Mouse (Mus musculus): ENCODE measurements around the gene Ptprcap. TPM values are rescaled to one million over a fixed set of nuclear protein-coding genes. Genes with fewer than 3 reads are reported as not detected.
A peak's percentile ranks its signal among the peaks of the same experiment; 100 is the strongest.

Ptprcap gene
- polyA plus RNA-seq, 1 experiment from 2014 or later: 17.9 TPM

DNA sequence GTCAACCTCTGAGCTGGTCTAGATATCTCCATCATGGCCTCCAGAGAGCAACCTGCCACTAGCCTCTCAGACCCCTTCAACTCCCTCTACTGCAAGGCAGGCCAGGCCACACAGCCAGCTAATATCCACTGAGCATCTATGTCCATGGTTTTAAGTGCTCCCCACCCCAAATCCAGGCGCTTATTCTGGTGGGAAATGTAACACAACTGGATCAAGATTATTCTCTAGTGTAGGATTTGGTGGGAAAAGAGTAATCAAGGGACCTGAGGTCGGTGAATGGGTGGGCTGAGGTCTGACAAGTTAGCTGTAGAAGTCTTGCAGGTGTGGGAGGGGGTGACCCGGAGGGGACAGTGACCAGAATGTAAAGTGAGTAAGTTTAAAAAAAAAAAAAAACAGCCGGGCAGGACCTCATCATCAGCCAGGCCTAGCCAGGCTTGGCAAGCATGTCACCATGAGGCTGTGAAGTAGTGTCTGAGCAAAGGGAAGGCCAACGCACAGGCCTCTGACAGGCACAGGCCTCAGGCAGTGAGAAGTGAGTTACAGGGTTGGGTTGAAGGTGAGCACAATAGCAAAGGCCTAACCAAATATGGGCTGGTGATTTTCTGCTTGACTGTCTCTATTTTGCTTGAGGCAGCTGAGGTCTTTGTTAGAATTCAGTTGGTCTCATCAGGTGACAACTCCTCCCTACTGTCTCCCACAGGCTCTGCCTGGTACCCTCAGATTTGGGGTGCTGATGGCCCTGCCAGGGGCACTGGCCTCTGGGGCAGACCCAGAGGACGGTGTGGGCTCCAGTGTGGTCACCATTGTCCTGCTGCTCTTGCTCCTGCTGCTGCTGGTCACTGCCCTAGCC, 2.0 kb downstream of the Ptprcap start:
- H3K4me1 ChIP-seq (ENCODE audit: control insufficient read depth, low read depth, low read length): peaks cover 9% of the 10 kb centered on the region
- H3K27me3 ChIP-seq (ENCODE audit: control insufficient read depth, insufficient read depth, low read depth, low read length): no peaks in the 10 kb centered on the region
- H3K4me2 ChIP-seq (ENCODE audit: low read depth, low read length): 0 out of 2 replicates have a peak overlapping the region, but pooled peaks have one; percentile 10
- no peaks in the 10 kb centered on the region for H3K9me3 ChIP-seq (replicated peaks; ENCODE audit: control insufficient read depth, low read length)
- ATAC-seq (ENCODE audit: low read depth): no peak
- 39% methylated on average over 6 of the region's 6 CpGs for WGBS (ENCODE audit: insufficient replicate concordance)
- peak overlapping the region; percentile 33; the same call in 1 of the 2 replicates for H3K9ac ChIP-seq (ENCODE audit: low read depth, low read length)
- H3K4me3 ChIP-seq (ENCODE audit: low read depth, low read length): peak overlapping the region; percentile 3
- peak overlapping the region; percentile 31 for H3K27ac ChIP-seq (ENCODE audit: low read length)
- H3K36me3 ChIP-seq (ENCODE audit: control insufficient read depth, insufficient read depth): peaks cover 7% of the 10 kb centered on the region

- Histone ChIP-seq H3K9ac (ENCODE audit: low read depth, low read length) (no peak overlapping the region), H3K4me1 (ENCODE audit: control insufficient read depth, low read depth, low read length) (peaks cover 9% of the 10 kb centered on the region), H3K36me3 (ENCODE audit: control insufficient read depth, insufficient read depth) (peaks cover 10% of the 10 kb centered on the region), H3K9me3 (replicated peaks; ENCODE audit: control insufficient read depth, low read length) (no peaks in the 10 kb centered on the region), H3K27ac (ENCODE audit: low read length) (no peak overlapping the region), H3K4me2 (ENCODE audit: low read depth, low read length) (no peak overlapping the region), H3K4me3 (ENCODE audit: low read depth, low read length) (no peak overlapping the region), H3K27me3 (ENCODE audit: control insufficient read depth, insufficient read depth, low read depth, low read length) (no peaks in the 10 kb centered on the region)
- WGBS (ENCODE audit: insufficient replicate concordance): 64% methylated on average over 20 of the region's 20 CpGs
- no peak for ATAC-seq (ENCODE audit: low read depth)
Observed at GRCm38 (mm10) chr19:4156073-4156579, 2.7 kb downstream of the Ptprcap start.

DNA sequence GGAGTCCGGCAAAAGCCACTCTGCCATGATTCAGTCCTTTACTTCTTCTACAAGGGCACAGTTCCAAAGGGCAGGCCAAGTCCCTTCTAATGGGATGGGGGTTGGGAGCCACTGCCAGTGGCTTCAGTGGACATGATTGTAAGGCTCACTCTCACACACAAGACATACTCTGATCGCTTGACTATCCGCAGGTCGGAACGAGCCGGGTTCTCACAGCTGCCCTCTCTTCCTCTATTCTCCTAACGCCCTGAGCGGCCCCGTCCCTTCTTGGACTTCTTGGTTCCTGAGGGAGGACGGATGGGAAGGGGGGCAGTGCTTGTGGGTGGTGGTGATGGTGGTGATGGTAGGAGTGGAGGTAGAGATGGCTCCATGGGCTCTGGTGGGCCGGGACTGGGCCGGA, 3.4 kb downstream of the Ptprcap start:
- H3K4me3 ChIP-seq (ENCODE audit: low read depth, low read length): no peak overlapping the region
- WGBS (ENCODE audit: insufficient replicate concordance): 82% methylated on average over 12 of the region's 12 CpGs

DNA sequence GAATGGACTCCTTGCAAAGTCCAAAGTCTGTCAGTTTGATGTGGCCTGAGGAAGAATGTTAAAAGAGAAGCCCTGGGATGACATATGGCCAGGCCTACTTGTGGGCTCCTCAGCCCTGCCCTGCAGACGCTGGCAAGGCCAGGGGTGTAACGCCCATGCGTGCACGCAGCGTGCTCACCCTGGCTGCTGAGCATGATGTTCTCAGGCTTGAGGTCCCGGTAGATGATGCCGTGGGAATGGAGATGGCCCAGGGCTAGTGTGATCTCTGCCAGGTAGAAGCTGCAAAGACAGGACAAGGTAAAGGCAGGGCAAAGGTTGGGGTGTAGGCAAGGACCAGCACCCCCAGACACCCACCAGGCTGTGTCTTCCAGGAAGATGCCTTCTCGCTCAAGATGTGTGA, 5.6 kb downstream of the Ptprcap start:
- Histone ChIP-seq H3K4me2 (ENCODE audit: low read depth, low read length) (no peak overlapping the region), H3K4me1 (ENCODE audit: control insufficient read depth, low read depth, low read length) (peaks cover 27% of the 10 kb centered on the region), H3K36me3 (ENCODE audit: control insufficient read depth, insufficient read depth) (peaks cover 10% of the 10 kb centered on the region), H3K27me3 (ENCODE audit: control insufficient read depth, insufficient read depth, low read depth, low read length) (no peaks in the 10 kb centered on the region), H3K9ac (ENCODE audit: low read depth, low read length) (no peak overlapping the region), H3K4me3 (ENCODE audit: low read depth, low read length) (no peak overlapping the region), H3K9me3 (replicated peaks; ENCODE audit: control insufficient read depth, low read length) (no peaks in the 10 kb centered on the region), H3K27ac (ENCODE audit: low read length) (no peak overlapping the region)
- ATAC-seq (ENCODE audit: low read depth): no peak
- 87% methylated on average over 8 of the region's 8 CpGs for WGBS (ENCODE audit: insufficient replicate concordance)

More for the DNA sequence above, 3.4 kb downstream of the Ptprcap start:
- Histone ChIP-seq H3K9ac (ENCODE audit: low read depth, low read length) (no peak overlapping the region), H3K4me2 (ENCODE audit: low read depth, low read length) (no peak overlapping the region), H3K27me3 (ENCODE audit: control insufficient read depth, insufficient read depth, low read depth, low read length) (no peaks in the 10 kb centered on the region), H3K36me3 (ENCODE audit: control insufficient read depth, insufficient read depth) (peaks cover 10% of the 10 kb centered on the region), H3K9me3 (replicated peaks; ENCODE audit: control insufficient read depth, low read length) (no peaks in the 10 kb centered on the region), H3K27ac (ENCODE audit: low read length) (no peak overlapping the region), H3K4me1 (ENCODE audit: control insufficient read depth, low read depth, low read length) (peaks cover 10% of the 10 kb centered on the region)
- no peak for ATAC-seq (ENCODE audit: low read depth)

DNA sequence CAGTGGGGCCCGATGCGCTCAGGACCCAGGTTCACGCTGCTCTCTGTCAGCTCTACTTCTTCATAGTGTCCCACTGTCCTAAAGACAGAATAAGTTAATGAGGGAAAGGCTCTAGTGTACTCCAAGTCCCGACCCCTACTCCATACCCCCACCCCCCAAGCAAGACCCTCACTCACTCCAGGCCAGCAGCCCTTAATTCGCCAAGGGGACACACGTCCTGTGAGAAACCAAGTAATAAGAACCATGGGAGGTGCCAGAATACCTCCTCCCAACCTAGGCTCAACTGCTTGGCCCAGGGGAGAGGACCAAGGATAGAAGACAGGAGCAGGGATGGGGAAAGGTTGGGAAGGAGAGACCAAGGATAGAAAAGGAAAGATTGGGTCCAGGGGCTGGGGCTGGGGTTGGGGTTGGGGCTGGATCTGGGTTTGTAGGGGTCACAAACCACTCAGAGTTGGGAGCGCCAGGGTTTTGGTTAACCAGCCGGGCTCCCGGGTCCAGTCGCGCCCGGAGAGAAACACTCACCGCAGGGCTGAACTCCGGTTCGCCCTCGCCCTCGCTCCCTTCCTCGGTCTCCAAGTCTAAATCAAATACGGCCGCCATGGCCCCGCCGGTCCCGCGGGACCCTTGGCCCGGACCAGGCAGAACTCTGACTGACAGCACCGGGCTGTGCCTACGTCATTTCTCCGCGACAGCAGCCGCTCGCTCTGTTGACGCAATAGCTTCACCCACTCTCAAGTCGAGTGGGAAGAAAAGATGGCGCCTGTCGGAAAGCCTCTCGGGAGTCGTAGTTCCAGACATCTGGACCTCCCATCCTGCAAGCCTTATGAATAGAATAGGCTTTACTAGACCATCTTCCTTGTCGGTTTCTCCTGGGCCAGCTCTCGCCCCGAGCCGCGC, 9.5 kb downstream of the Ptprcap start, which contains the start of gene Rps6kb2:
Gene Rps6kb2 (minus strand): TSS at position 709 of the 897 bp plus-strand sequence.
- Histone ChIP-seq H3K4me2 (ENCODE audit: low read depth, low read length) (peak within 1 kb of the TSS; percentile 66), H3K4me3 (ENCODE audit: low read depth, low read length) (peak within 1 kb of the TSS; percentile 77), H3K9me3 (replicated peaks; ENCODE audit: control insufficient read depth, low read length) (no peaks in the 10 kb centered on the region), H3K36me3 (ENCODE audit: control insufficient read depth, insufficient read depth) (peaks cover 9% of the 10 kb centered on the region), H3K27me3 (ENCODE audit: control insufficient read depth, insufficient read depth, low read depth, low read length) (no peaks in the 10 kb centered on the region), H3K27ac (ENCODE audit: low read length) (peak within 1 kb of the TSS; percentile 47), H3K9ac (ENCODE audit: low read depth, low read length) (peak within 1 kb of the TSS; percentile 79), H3K4me1 (ENCODE audit: control insufficient read depth, low read depth, low read length) (peaks cover 32% of the 10 kb centered on the region)
- ATAC-seq (ENCODE audit: low read depth): peak; percentile 84
- whole genome bisulfite sequencing (ENCODE audit: insufficient replicate concordance): 7% methylated on average over 42 of the region's 42 CpGs

- Histone ChIP-seq H3K9me3 (replicated peaks; ENCODE audit: control insufficient read depth, low read length) (no peaks in the 10 kb centered on the region), H3K9ac (ENCODE audit: low read depth, low read length) (peak overlapping the region; percentile 79), H3K4me3 (ENCODE audit: low read depth, low read length) (peak overlapping the region; percentile 77), H3K27ac (ENCODE audit: low read length) (peak overlapping the region; percentile 29), H3K4me1 (ENCODE audit: control insufficient read depth, low read depth, low read length) (peaks cover 32% of the 10 kb centered on the region), H3K4me2 (ENCODE audit: low read depth, low read length) (peak overlapping the region; percentile 66), H3K27me3 (ENCODE audit: control insufficient read depth, insufficient read depth, low read depth, low read length) (no peaks in the 10 kb centered on the region), H3K36me3 (ENCODE audit: control insufficient read depth, insufficient read depth) (peaks cover 7% of the 10 kb centered on the region)
- no peak for ATAC-seq (ENCODE audit: low read depth)
- 30% methylated on average over 4 of the region's 4 CpGs for WGBS (ENCODE audit: insufficient replicate concordance)
Observed at GRCm38 (mm10) chr19:4163543-4163887, 10.1 kb downstream of the Ptprcap start.

- 0 out of 2 replicates have a peak, but pooled peaks have one; percentile 12 for ATAC-seq (ENCODE audit: low read depth)
- no peaks in the 10 kb centered on the region for H3K27me3 ChIP-seq (ENCODE audit: control insufficient read depth, insufficient read depth, low read depth, low read length)
- H3K4me2 ChIP-seq (ENCODE audit: low read depth, low read length): 0 out of 2 replicates have a peak overlapping the region, but pooled peaks have one; percentile 66
- WGBS (ENCODE audit: insufficient replicate concordance): 65% methylated on average over 3 of the region's 3 CpGs
- H3K27ac ChIP-seq (ENCODE audit: low read length): peak overlapping the region; percentile 29
- H3K36me3 ChIP-seq (ENCODE audit: control insufficient read depth, insufficient read depth): peaks cover 3% of the 10 kb centered on the region
- no peak overlapping the region for H3K9ac ChIP-seq (ENCODE audit: low read depth, low read length)
- no peak overlapping the region for H3K4me3 ChIP-seq (ENCODE audit: low read depth, low read length)
- H3K9me3 ChIP-seq (replicated peaks; ENCODE audit: control insufficient read depth, low read length): no peaks in the 10 kb centered on the region
- peaks cover 32% of the 10 kb centered on the region for H3K4me1 ChIP-seq (ENCODE audit: control insufficient read depth, low read depth, low read length)
Observed at GRCm38 (mm10) chr19:4164100-4164499, 10.7 kb downstream of the Ptprcap start.

GRCm38 (mm10) chr19:4164721-4165120, 11.3 kb downstream of the Ptprcap start:
- H3K36me3 ChIP-seq (ENCODE audit: control insufficient read depth, insufficient read depth): peaks cover 2% of the 10 kb centered on the region; the same call in 1 of the 2 replicates
- peak overlapping the region; percentile 29 for H3K27ac ChIP-seq (ENCODE audit: low read length)
- no peak overlapping the region for H3K4me3 ChIP-seq (ENCODE audit: low read depth, low read length)
- H3K4me1 ChIP-seq (ENCODE audit: control insufficient read depth, low read depth, low read length): peaks cover 33% of the 10 kb centered on the region
- no peaks in the 10 kb centered on the region for H3K9me3 ChIP-seq (replicated peaks; ENCODE audit: control insufficient read depth, low read length)
- H3K4me2 ChIP-seq (ENCODE audit: low read depth, low read length): no peak overlapping the region
- WGBS (ENCODE audit: insufficient replicate concordance): 38% methylated on average over 2 of the region's 2 CpGs
- H3K9ac ChIP-seq (ENCODE audit: low read depth, low read length): no peak overlapping the region
- no peaks in the 10 kb centered on the region for H3K27me3 ChIP-seq (ENCODE audit: control insufficient read depth, insufficient read depth, low read depth, low read length)
- ATAC-seq (ENCODE audit: low read depth): no peak
